Mouse (Mus musculus) erythroblast, embryonic 14.5 days (primary cell): ENCODE data around the gene Klhdc10. TPM values are rescaled to one million over a fixed set of nuclear protein-coding genes. Genes with fewer than 3 reads are reported as not detected.

Source experiments
- H3K27me3 ChIP-seq: 2 replicates; pipeline ENCODE4 v1.6.1; 2012; ENCODE audit warnings: inconsistent platforms; ENCODE audit not compliant: control insufficient read depth
- H3K36me3 ChIP-seq: 2 replicates; pipeline ENCODE4 v1.6.1; 2012; ENCODE audit warnings: mild to moderate bottlenecking, inconsistent platforms; ENCODE audit not compliant: control insufficient read depth
- H3K4me1 ChIP-seq: 2 replicates; pipeline ENCODE4 v1.6.1; 2012; ENCODE audit warnings: inconsistent platforms; ENCODE audit not compliant: control insufficient read depth
- H3K4me3 ChIP-seq: replicated peaks from 2 replicates; pipeline ENCODE3; 2012; ENCODE audit warnings: moderate library complexity, mild to moderate bottlenecking, inconsistent platforms
- H3K9me3 ChIP-seq: 2 replicates; pipeline ENCODE4 v1.6.1; 2012; ENCODE audit warnings: low read length, inconsistent platforms, mixed read lengths; ENCODE audit not compliant: control insufficient read depth
- GATA1 ChIP-seq: IDR thresholded peaks from 2 replicates; pipeline ENCODE4 v1.6.1; 2012; ENCODE audit warnings: low read length, inconsistent platforms, mixed read lengths
- TAL1 ChIP-seq: IDR thresholded peaks from 3 replicates; pipeline ENCODE4 v1.6.1; 2012; ENCODE audit warnings: low read length, inconsistent platforms, mixed read lengths
- polyA plus RNA-seq: library from polyadenylated mRNA; stranded (reverse); fragments of >175 nt; gene quantifications from 2 replicates; pipeline ENCODE4 v1.2.3, GENCODE M21; 2012

The Klhdc10 gene
- polyA plus RNA-seq, 1 experiment, result 0.88 TPM

DNA sequence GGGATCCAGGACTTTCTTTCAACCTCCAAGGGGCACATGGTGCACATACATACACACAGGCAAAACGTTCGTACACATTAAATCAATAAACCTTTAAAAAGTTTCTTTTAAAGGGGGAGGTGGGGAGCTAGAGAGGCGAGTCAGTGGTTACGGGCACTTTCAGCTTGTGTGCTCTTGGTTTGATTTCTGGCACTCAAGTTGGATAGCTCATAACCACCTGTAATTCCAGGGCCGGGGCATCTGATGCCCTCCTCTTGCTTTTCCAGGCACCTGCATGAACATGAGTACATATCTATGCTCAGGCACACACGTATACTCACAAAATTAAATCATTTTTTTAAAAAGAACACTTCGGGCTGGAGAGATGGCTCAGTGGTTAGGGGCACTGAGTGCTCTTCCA is 9.7 kb upstream of the Klhdc10 start:
- peaks cover 19% of the 10 kb centered on the region for H3K4me1 ChIP-seq
- H3K4me3 ChIP-seq, result no peak overlapping the region
- TF ChIP-seq TAL1, result no peak
- TF ChIP-seq GATA1, result no peak
- peaks cover 2% of the 10 kb centered on the region; the same call in 1 of the 2 replicates for H3K9me3 ChIP-seq
- peaks cover 3% of the 10 kb centered on the region for H3K27me3 ChIP-seq
- H3K36me3 ChIP-seq, result peaks cover 4% of the 10 kb centered on the region

GRCm38 (mm10) chr6:30400146-30400545 is 1.5 kb upstream of the Klhdc10 start:
- H3K36me3 ChIP-seq, result peaks cover 2% of the 10 kb centered on the region; the same call in 1 of the 2 replicates
- H3K9me3 ChIP-seq, result peaks cover 2% of the 10 kb centered on the region; the same call in 1 of the 2 replicates
- peaks cover 32% of the 10 kb centered on the region for H3K4me1 ChIP-seq
- peaks cover 3% of the 10 kb centered on the region for H3K27me3 ChIP-seq
- H3K4me3 ChIP-seq, result peak overlapping the region; percentile 99
- no peak for TF ChIP-seq TAL1
- no peak for TF ChIP-seq GATA1

DNA sequence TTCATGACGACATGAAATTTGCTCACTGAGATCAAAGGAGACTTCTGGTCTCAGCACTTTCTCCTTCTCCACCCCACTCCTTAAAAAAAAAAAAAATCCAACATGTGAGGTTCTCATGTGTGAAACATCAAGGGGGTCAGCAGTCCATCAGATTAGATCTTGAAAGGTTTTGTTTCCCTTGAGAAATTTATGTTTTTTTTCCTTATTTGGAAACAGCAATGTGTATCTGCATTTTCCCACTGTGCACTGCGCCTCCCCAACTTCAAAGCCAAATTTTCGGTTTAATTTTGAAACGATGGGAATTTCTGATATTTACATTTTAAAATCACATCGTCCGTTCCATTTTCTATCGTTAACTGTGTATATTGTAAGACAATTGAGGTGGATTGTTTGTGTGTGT is 952 bp upstream of the Klhdc10 start:
- H3K27me3 ChIP-seq, result peaks cover 3% of the 10 kb centered on the region
- H3K4me3 ChIP-seq, result peak overlapping the region; percentile 99
- peaks cover 2% of the 10 kb centered on the region; the same call in 1 of the 2 replicates for H3K36me3 ChIP-seq
- peaks cover 32% of the 10 kb centered on the region for H3K4me1 ChIP-seq
- peaks cover 2% of the 10 kb centered on the region; the same call in 1 of the 2 replicates for H3K9me3 ChIP-seq
- TF ChIP-seq GATA1 (no peak), TAL1 (no peak)

DNA sequence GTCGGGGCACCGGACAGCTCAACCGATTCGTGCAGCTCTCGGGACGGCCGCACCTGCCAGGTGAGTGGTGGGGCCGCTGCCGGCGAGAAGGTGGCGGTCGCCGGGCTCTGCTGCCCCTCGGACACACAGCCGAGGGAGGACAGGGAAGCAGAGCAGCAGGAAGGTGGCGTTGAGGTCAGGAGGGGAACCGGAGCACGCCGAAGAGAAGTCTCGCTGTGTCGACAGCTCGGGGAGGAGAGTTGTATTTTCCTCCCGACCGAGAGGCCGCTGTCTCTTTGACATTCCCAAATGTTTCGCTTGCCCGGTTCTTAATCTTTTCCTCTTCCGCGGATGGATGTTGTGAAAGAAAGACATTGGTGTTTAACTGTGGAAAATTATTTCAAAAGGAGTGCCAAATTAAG is 423 bp downstream of the Klhdc10 start:
- Histone ChIP-seq H3K9me3 (no peaks in the 10 kb centered on the region), H3K4me1 (peaks cover 35% of the 10 kb centered on the region), H3K27me3 (peaks cover 3% of the 10 kb centered on the region), H3K4me3 (peak overlapping the region; percentile 99), H3K36me3 (peaks cover 5% of the 10 kb centered on the region)
- TF ChIP-seq TAL1, result no peak
- no peak for TF ChIP-seq GATA1

GRCm38 (mm10) chr6:30403465-30403864 is 1.8 kb downstream of the Klhdc10 start:
- Histone ChIP-seq H3K4me3 (peak overlapping the region; percentile 99), H3K36me3 (peaks cover 6% of the 10 kb centered on the region), H3K27me3 (peaks cover 3% of the 10 kb centered on the region), H3K9me3 (no peaks in the 10 kb centered on the region), H3K4me1 (peaks cover 35% of the 10 kb centered on the region)
- no peak for TF ChIP-seq TAL1
- TF ChIP-seq GATA1, result no peak

GRCm38 (mm10) chr6:30404671-30405070 is 3.0 kb downstream of the Klhdc10 start:
- Histone ChIP-seq H3K9me3 (no peaks in the 10 kb centered on the region), H3K27me3 (no peaks in the 10 kb centered on the region), H3K4me3 (no peak overlapping the region), H3K36me3 (peaks cover 6% of the 10 kb centered on the region), H3K4me1 (peaks cover 32% of the 10 kb centered on the region)
- TF ChIP-seq TAL1, result no peak

- no peaks in the 10 kb centered on the region for H3K9me3 ChIP-seq
- peaks cover 14% of the 10 kb centered on the region for H3K4me1 ChIP-seq
- H3K36me3 ChIP-seq, result peaks cover 9% of the 10 kb centered on the region
- H3K27me3 ChIP-seq, result no peaks in the 10 kb centered on the region
- no peak for TF ChIP-seq GATA1
- no peak for TF ChIP-seq TAL1
- H3K4me3 ChIP-seq, result no peak overlapping the region
Observed at GRCm38 (mm10) chr6:30408276-30408675, 6.6 kb downstream of the Klhdc10 start.

DNA sequence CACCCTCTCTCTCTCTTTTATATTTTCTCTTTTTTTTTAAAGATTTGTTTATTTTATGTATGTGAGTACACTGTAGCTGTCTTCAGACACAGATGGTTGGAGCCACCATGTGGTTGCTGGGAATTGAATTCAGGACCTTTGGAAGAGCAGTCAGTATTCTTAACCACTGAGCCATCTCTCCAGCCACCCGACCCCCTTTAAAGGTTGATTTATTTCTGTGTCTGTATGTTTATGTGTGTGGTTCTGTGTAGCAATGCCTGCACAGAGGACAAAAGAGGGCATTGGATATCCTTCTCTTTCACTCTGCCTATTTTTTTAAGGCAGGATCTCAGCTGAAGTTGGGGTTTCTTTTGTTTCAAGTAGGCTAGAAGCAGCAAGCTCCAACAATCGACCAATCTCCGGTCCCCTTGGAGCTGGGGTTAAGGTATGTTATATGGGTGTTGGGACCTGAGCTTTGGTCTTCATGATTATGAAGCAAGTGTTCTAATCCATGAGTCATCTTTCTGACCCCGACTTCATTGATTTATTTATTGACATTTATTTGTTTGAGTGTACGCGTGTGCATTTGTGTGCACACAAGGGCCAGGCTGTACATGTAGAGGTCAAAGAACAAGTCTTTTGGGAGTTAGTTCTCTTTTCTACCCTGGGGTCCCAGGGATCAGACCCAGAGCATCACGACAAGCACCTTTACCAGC is 7.9 kb downstream of the Klhdc10 start:
- H3K4me3 ChIP-seq, result no peak overlapping the region
- H3K36me3 ChIP-seq, result peaks cover 9% of the 10 kb centered on the region

DNA sequence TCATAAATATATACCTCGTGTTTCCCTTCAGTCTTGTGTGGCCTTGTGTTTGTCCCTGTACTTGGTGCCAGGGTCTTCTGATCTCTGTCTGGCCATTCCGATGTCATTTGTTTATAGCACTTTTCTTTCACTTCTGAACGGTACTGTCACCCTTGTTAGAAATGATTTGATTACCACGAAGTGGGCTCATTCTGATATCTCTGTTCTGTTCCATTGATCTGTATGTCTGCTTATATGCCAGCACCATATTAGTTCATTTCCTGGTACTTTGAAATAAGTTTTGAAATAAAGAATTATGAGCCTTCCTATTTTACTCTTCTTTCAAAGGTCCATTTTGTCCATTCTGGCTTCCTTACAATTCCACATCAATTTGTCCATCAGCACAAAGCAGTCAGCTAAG is 9.6 kb downstream of the Klhdc10 start:
- Histone ChIP-seq H3K9me3 (no peaks in the 10 kb centered on the region), H3K4me1 (peaks cover 3% of the 10 kb centered on the region; the same call in 1 of the 2 replicates), H3K27me3 (no peaks in the 10 kb centered on the region), H3K4me3 (no peak overlapping the region), H3K36me3 (peaks cover 7% of the 10 kb centered on the region)
- TF ChIP-seq GATA1, result no peak
- TF ChIP-seq TAL1, result no peak

More for the DNA sequence above, 7.9 kb downstream of the Klhdc10 start:
- Histone ChIP-seq H3K9me3 (no peaks in the 10 kb centered on the region), H3K4me1 (peaks cover 5% of the 10 kb centered on the region), H3K27me3 (no peaks in the 10 kb centered on the region)
- no peak for TF ChIP-seq TAL1
- TF ChIP-seq GATA1, result no peak
